Mouse (Mus musculus): ENCODE results near the gene Crip3. TPM values are rescaled to one million over a fixed set of nuclear protein-coding genes. Genes with fewer than 3 reads are reported as not detected.

Gene Crip3
- not detected for polyA plus RNA-seq (2014; fragmentation: Illumina TruSeq; extraction: RNeasy Lipid Tissue Mini Kit (QIAGEN cat#74804))

DNA sequence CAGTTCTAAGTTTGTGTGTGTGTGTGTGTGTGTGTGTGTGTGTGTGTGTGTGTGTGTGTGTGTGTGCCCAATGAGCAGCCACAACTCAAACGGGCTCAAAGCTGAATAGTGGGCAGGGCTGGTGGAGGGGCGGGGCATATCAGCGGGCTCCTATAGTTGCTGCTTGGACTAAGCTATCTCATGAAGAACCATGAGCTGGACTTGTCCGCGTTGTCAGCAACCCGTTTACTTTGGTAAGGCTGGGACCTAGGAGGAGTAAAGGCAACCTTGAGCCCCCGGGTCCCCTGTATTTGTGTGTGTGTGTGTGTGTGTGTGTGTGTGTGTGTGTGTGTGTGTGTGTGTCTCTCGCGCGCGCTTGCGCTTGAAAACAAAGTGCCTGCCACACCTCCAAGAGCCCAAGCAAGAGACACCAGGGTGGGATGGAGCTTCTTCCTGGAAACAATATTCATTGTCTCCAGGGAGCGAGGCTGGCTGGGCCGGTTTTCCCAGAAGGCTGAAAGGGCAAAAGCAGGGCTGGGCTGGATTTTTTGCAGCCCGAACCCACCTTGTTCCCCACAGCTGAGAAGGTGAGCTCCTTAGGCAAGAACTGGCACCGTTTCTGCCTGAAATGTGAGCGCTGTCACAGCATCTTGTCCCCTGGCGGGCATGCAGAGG, at the start of gene Crip3:
TSS of gene Crip3 (plus strand) at position 166 of the 654 bp plus-strand sequence.

DNA sequence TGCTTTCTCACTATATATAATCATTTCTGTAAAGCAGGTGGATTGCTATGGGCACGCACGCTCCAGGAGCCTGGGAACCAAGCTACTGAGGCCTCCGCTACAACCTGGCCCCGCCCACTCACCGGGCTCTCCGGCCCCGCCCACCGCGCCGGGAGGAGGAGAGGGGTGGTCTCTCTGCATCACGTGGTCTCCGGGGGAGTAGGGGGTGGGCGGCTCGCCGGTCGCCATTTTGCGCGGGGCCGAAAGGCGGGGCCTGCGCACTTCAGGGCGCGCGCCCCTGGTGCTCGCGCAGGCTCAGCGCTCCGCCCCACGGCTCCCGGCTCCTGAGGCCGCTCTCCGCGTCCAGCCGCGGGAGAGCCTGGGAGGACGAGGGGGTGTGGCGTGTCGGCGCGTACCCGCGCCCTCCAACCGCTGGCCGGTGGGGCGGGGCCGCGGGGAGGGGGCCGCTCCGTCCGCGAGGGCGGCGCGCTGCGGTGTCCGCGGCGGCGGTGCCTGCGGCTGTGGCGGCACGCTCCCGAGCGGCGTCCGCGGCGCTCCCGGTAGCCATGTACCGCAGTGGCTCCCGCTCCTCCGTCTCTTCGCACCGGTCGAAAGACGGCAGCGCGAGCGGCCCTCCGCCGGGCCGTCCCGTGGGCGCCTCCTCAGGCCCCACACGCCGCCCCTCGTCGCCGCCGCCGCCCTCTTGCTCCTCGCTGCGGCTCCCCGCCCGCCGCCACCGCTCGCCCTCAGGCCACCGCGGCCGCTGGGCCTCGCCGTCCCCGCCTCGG, 45.2 kb upstream of the Crip3 start, which contains the start of gene Zfp318:
TSS of gene Zfp318 (plus strand) at position 438 of the 767 bp plus-strand sequence.

GRCm38 (mm10) chr17:46438298-46438873, 9.7 kb downstream of the Crip3 start, which contains the start of gene Slc22a7:
Slc22a7 (minus strand) TSS chr17:46438457.

Other genes with a start within 250 kb of the Crip3 start
- 16.1 TPM for gene Polh, start 226.3 kb upstream of the Crip3 start, polyA plus RNA-seq (2014; fragmentation: Illumina TruSeq; extraction: RNeasy Lipid Tissue Mini Kit (QIAGEN cat#74804))
- gene Xpo5, start 226.1 kb upstream of the Crip3 start, polyA plus RNA-seq (2014; fragmentation: Illumina TruSeq; extraction: RNeasy Lipid Tissue Mini Kit (QIAGEN cat#74804)) = 26.9 TPM
- gene Polr1c, start 180.9 kb upstream of the Crip3 start, polyA plus RNA-seq (2014; fragmentation: Illumina TruSeq; extraction: RNeasy Lipid Tissue Mini Kit (QIAGEN cat#74804)) = 6.1 TPM
- 1.3 TPM for gene Yipf3, start 180.8 kb upstream of the Crip3 start, polyA plus RNA-seq (2014; fragmentation: Illumina TruSeq; extraction: RNeasy Lipid Tissue Mini Kit (QIAGEN cat#74804))
- gene Lrrc73, start 175.4 kb upstream of the Crip3 start, polyA plus RNA-seq (2014; fragmentation: Illumina TruSeq; extraction: RNeasy Lipid Tissue Mini Kit (QIAGEN cat#74804)) = not detected
- gene Tjap1, start 145.9 kb upstream of the Crip3 start, polyA plus RNA-seq (2014; fragmentation: Illumina TruSeq; extraction: RNeasy Lipid Tissue Mini Kit (QIAGEN cat#74804)) = 0.40 TPM
- gene Dlk2, start 131.5 kb upstream of the Crip3 start, polyA plus RNA-seq (2014; fragmentation: Illumina TruSeq; extraction: RNeasy Lipid Tissue Mini Kit (QIAGEN cat#74804)) = not detected
- not detected for gene Abcc10, start 100.6 kb upstream of the Crip3 start, polyA plus RNA-seq (2014; fragmentation: Illumina TruSeq; extraction: RNeasy Lipid Tissue Mini Kit (QIAGEN cat#74804))
- 69.4 TPM for gene Zfp318, start 45.2 kb upstream of the Crip3 start, polyA plus RNA-seq (2014; fragmentation: Illumina TruSeq; extraction: RNeasy Lipid Tissue Mini Kit (QIAGEN cat#74804))
- gene Slc22a7, start 9.5 kb downstream of the Crip3 start, polyA plus RNA-seq (2014; fragmentation: Illumina TruSeq; extraction: RNeasy Lipid Tissue Mini Kit (QIAGEN cat#74804)) = not detected
- 0.11 TPM for gene Ttbk1, start 58.7 kb downstream of the Crip3 start, polyA plus RNA-seq (2014; fragmentation: Illumina TruSeq; extraction: RNeasy Lipid Tissue Mini Kit (QIAGEN cat#74804))
- 7.6 TPM for gene Dnph1, start 67.8 kb downstream of the Crip3 start, polyA plus RNA-seq (2014; fragmentation: Illumina TruSeq; extraction: RNeasy Lipid Tissue Mini Kit (QIAGEN cat#74804))
- 2.8 TPM for gene Cul9, start 117.5 kb downstream of the Crip3 start, polyA plus RNA-seq (2014; fragmentation: Illumina TruSeq; extraction: RNeasy Lipid Tissue Mini Kit (QIAGEN cat#74804))
- 0.34 TPM for gene Srf, start 127.2 kb downstream of the Crip3 start, polyA plus RNA-seq (2014; fragmentation: Illumina TruSeq; extraction: RNeasy Lipid Tissue Mini Kit (QIAGEN cat#74804))
- 0.57 TPM for gene Ptk7, start 200.6 kb downstream of the Crip3 start, polyA plus RNA-seq (2014; fragmentation: Illumina TruSeq; extraction: RNeasy Lipid Tissue Mini Kit (QIAGEN cat#74804))
- not detected for gene Klc4, start 217.1 kb downstream of the Crip3 start, polyA plus RNA-seq (2014; fragmentation: Illumina TruSeq; extraction: RNeasy Lipid Tissue Mini Kit (QIAGEN cat#74804))
- 0.83 TPM for gene Mrpl2, start 217.3 kb downstream of the Crip3 start, polyA plus RNA-seq (2014; fragmentation: Illumina TruSeq; extraction: RNeasy Lipid Tissue Mini Kit (QIAGEN cat#74804))
- 0.37 TPM for gene Cul7, start 221.4 kb downstream of the Crip3 start, polyA plus RNA-seq (2014; fragmentation: Illumina TruSeq; extraction: RNeasy Lipid Tissue Mini Kit (QIAGEN cat#74804))
- 2.2 TPM for gene Rrp36, start 245.4 kb downstream of the Crip3 start, polyA plus RNA-seq (2014; fragmentation: Illumina TruSeq; extraction: RNeasy Lipid Tissue Mini Kit (QIAGEN cat#74804))
- 2.4 TPM for gene Mea1, start 249.9 kb downstream of the Crip3 start, polyA plus RNA-seq (2014; fragmentation: Illumina TruSeq; extraction: RNeasy Lipid Tissue Mini Kit (QIAGEN cat#74804))

Measured in ovary, adult 10 weeks (tissue).